8 mouse cellular contexts compared by ENCODE assay signal in genomic region chr12:87198792-87199191, GRCm38 (mm10). TPM values are rescaled to one million over a fixed set of nuclear protein-coding genes. Genes with fewer than 3 reads are reported as not detected.
DNase-seq lines count a peak whose midpoint lies in the region; ATAC-seq and TF ChIP-seq lines count a peak whose summit lies in the region.

No protein-coding gene starts in this region.

- H3K27me3 ChIP-seq in kidney, postnatal 0 days (ENCODE audit: insufficient read depth, low read length), result no peaks in the 10 kb centered on the region
- H3K27me3 ChIP-seq in embryonic facial prominence, embryonic 11.5 days (ENCODE audit: control insufficient read depth, insufficient read depth, low read length), result no peaks in the 10 kb centered on the region
- H3K27me3 ChIP-seq in hindbrain, embryonic 15.5 days, result no peaks in the 10 kb centered on the region
- no peaks in the 10 kb centered on the region for H3K27me3 ChIP-seq in midbrain, embryonic 16.5 days (ENCODE audit: control insufficient read depth, insufficient read depth, low read depth, low read length)

- no peak overlapping the region for H3K27ac ChIP-seq in kidney, postnatal 0 days
- no peak overlapping the region for H3K27ac ChIP-seq in embryonic facial prominence, embryonic 11.5 days (replicated peaks; ENCODE audit: low read depth, low read length)
- H3K27ac ChIP-seq in hindbrain, embryonic 15.5 days (replicated peaks), result no peak overlapping the region
- no peak overlapping the region for H3K27ac ChIP-seq in midbrain, embryonic 16.5 days (ENCODE audit: low read length)

- no peak overlapping the region for H3K9ac ChIP-seq in kidney, postnatal 0 days (ENCODE audit: low read depth, low read length)
- peak overlapping the region; percentile 84; the same call in 1 of the 2 replicates for H3K9ac ChIP-seq in embryonic facial prominence, embryonic 11.5 days (replicated peaks; ENCODE audit: low read length)
- peak overlapping the region; percentile 99; the same call in 1 of the 2 replicates for H3K9ac ChIP-seq in hindbrain, embryonic 15.5 days
- peak overlapping the region; percentile 92; the same call in 1 of the 2 replicates for H3K9ac ChIP-seq in midbrain, embryonic 16.5 days (ENCODE audit: low read depth, low read length)

- H3K36me3 ChIP-seq in kidney, postnatal 0 days (ENCODE audit: insufficient read depth, low read length), result no peaks in the 10 kb centered on the region
- no peaks in the 10 kb centered on the region for H3K36me3 ChIP-seq in embryonic facial prominence, embryonic 11.5 days (replicated peaks; ENCODE audit: control insufficient read depth, insufficient read depth, low read depth, low read length)
- no peaks in the 10 kb centered on the region for H3K36me3 ChIP-seq in hindbrain, embryonic 15.5 days
- no peaks in the 10 kb centered on the region for H3K36me3 ChIP-seq in midbrain, embryonic 16.5 days (ENCODE audit: control insufficient read depth, insufficient read depth, low read length)

- H3K9me3 ChIP-seq in kidney, postnatal 0 days (replicated peaks; ENCODE audit: low read length), result no peaks in the 10 kb centered on the region
- no peaks in the 10 kb centered on the region for H3K9me3 ChIP-seq in embryonic facial prominence, embryonic 11.5 days (replicated peaks; ENCODE audit: control insufficient read depth, low read length)
- H3K9me3 ChIP-seq in hindbrain, embryonic 15.5 days, result no peaks in the 10 kb centered on the region
- no peaks in the 10 kb centered on the region for H3K9me3 ChIP-seq in midbrain, embryonic 16.5 days (replicated peaks; ENCODE audit: control insufficient read depth, low read length, poor library complexity, severe bottlenecking)

- H3K4me3 ChIP-seq in kidney, postnatal 0 days (replicated peaks; ENCODE audit: low read depth, low read length), result peak overlapping the region; percentile 88; the same call in 1 of the 2 replicates
- H3K4me3 ChIP-seq in embryonic facial prominence, embryonic 11.5 days (ENCODE audit: low read depth, low read length), result peak overlapping the region; percentile 76
- H3K4me3 ChIP-seq in hindbrain, embryonic 15.5 days, result peak overlapping the region; percentile 93
- peak overlapping the region; percentile 72 for H3K4me3 ChIP-seq in midbrain, embryonic 16.5 days (ENCODE audit: low read depth, low read length)

- no peak for DNase-seq in kidney, postnatal 0 days (ENCODE audit: low spot score)
- DNase-seq in kidney, postnatal 4 days, result no peak
- no peak for DNase-seq in embryonic facial prominence, embryonic 11.5 days (ENCODE audit: low spot score)
- DNase-seq in left cerebral cortex, postnatal 36 days (ENCODE audit: low spot score in 2 of 2), result no peak
- DNase-seq in adrenal gland, postnatal 10 days, result no peak
- DNase-seq in cerebellum, adult 11 months, result no peak

- intact Hi-C loops in left cerebral cortex, postnatal 36 days (cut with DNase I), result no loop called here

- ATAC-seq in kidney, postnatal 0 days (replicated peaks; ENCODE audit: low FRiP score, low read depth), result no peak
- ATAC-seq in embryonic facial prominence, embryonic 11.5 days (replicated peaks; ENCODE audit: insufficient number of reproducible peaks, low FRiP score, low TSS enrichment, low read depth), result no peak
- no peak for ATAC-seq in hindbrain, embryonic 15.5 days (ENCODE audit: low FRiP score, low read depth)
- ATAC-seq in midbrain, embryonic 16.5 days, result no peak

- 45% methylated on average over 6 of the region's 6 CpGs for WGBS in kidney, postnatal 0 days
- 50% methylated on average over 6 of the region's 6 CpGs for whole genome bisulfite sequencing in embryonic facial prominence, embryonic 11.5 days
- WGBS in hindbrain, embryonic 15.5 days, result 50% methylated on average over 6 of the region's 6 CpGs
- WGBS in midbrain, embryonic 16.5 days, result 43% methylated on average over 6 of the region's 6 CpGs

- peak overlapping the region; percentile 81 for H3K4me2 ChIP-seq in kidney, postnatal 0 days (ENCODE audit: low read length)
- H3K4me2 ChIP-seq in embryonic facial prominence, embryonic 11.5 days (ENCODE audit: low read depth, low read length), result peak overlapping the region; percentile 91
- H3K4me2 ChIP-seq in hindbrain, embryonic 15.5 days, result peak overlapping the region; percentile 77
- H3K4me2 ChIP-seq in midbrain, embryonic 16.5 days (ENCODE audit: low read length), result peak overlapping the region; percentile 70

- TF ChIP-seq CTCF in kidney, postnatal 0 days (IDR thresholded peaks at IDR 0.05; ENCODE audit: low read depth), result no peak

- no peaks in the 10 kb centered on the region for H3K4me1 ChIP-seq in kidney, postnatal 0 days (replicated peaks; ENCODE audit: insufficient read depth, low read length)
- H3K4me1 ChIP-seq in embryonic facial prominence, embryonic 11.5 days (ENCODE audit: control insufficient read depth, insufficient read depth, low read length), result no peaks in the 10 kb centered on the region
- H3K4me1 ChIP-seq in hindbrain, embryonic 15.5 days (replicated peaks), result peaks cover 16% of the 10 kb centered on the region
- H3K4me1 ChIP-seq in midbrain, embryonic 16.5 days (ENCODE audit: control insufficient read depth, insufficient read depth, low read length), result peaks cover 13% of the 10 kb centered on the region

RNA-seq across cellular contexts. Expression of gene Samd15, which starts 0.7 kb away (rescaled TPM):
- polyA plus RNA-seq in kidney, postnatal 0 days (2015; fragmentation: Nextera tagmentation; extraction: Ambion mirVana), result 1.3 and 1.4 TPM in 2 replicates
- 0.81 and 1.4 TPM in 2 replicates for polyA plus RNA-seq in embryonic facial prominence, embryonic 11.5 days (2014; fragmentation: Nextera tagmentation; extraction: Ambion mirVana)
- 2.0 and 2.4 TPM in 2 replicates for polyA plus RNA-seq in hindbrain, embryonic 15.5 days (2015; fragmentation: Nextera tagmentation; extraction: Ambion mirVana)
- 2.2 and 2.6 TPM in 2 replicates for polyA plus RNA-seq in midbrain, embryonic 16.5 days (2015; fragmentation: Nextera tagmentation; extraction: Ambion mirVana)
- total RNA-seq in left cerebral cortex, postnatal 36 days (2021), result 1 to 10 TPM; 4.1 to 4.8 TPM
- total RNA-seq in adrenal gland, postnatal 10 days (2021), result 1 to 10 TPM; 1.1 to 1.8 TPM

RNA-seq across cellular contexts. Expression of gene Tmed8, which starts 1.5 kb away (rescaled TPM):
- polyA plus RNA-seq in kidney, postnatal 0 days (2015; fragmentation: Nextera tagmentation; extraction: Ambion mirVana), result 1.7 and 1.8 TPM in 2 replicates
- 2.8 and 2.9 TPM in 2 replicates for polyA plus RNA-seq in embryonic facial prominence, embryonic 11.5 days (2014; fragmentation: Nextera tagmentation; extraction: Ambion mirVana)
- polyA plus RNA-seq in hindbrain, embryonic 15.5 days (2015; fragmentation: Nextera tagmentation; extraction: Ambion mirVana), result 5.2 and 5.7 TPM in 2 replicates
- 5.2 and 6.0 TPM in 2 replicates for polyA plus RNA-seq in midbrain, embryonic 16.5 days (2015; fragmentation: Nextera tagmentation; extraction: Ambion mirVana)
- 10 to 100 TPM; 28.0 to 29.1 TPM for total RNA-seq in left cerebral cortex, postnatal 36 days (2021)
- total RNA-seq in adrenal gland, postnatal 10 days (2021), result 10 to 100 TPM; 17.5 to 19.3 TPM

RNA-seq across cellular contexts. Expression of gene Noxred1, which starts 39.7 kb away (rescaled TPM):
- polyA plus RNA-seq in kidney, postnatal 0 days (2015; fragmentation: Nextera tagmentation; extraction: Ambion mirVana), result 0.17 TPM in 1 of 2 replicates, not detected in the other
- polyA plus RNA-seq in embryonic facial prominence, embryonic 11.5 days (2014; fragmentation: Nextera tagmentation; extraction: Ambion mirVana), result 0.67 and 0.72 TPM in 2 replicates
- 1.1 and 1.2 TPM in 2 replicates for polyA plus RNA-seq in hindbrain, embryonic 15.5 days (2015; fragmentation: Nextera tagmentation; extraction: Ambion mirVana)
- polyA plus RNA-seq in midbrain, embryonic 16.5 days (2015; fragmentation: Nextera tagmentation; extraction: Ambion mirVana), result 0.65 and 1.9 TPM in 2 replicates
- 1 to 10 TPM in 1 of 2 experiments, under 1 TPM in 1; 0.84 to 1.8 TPM for total RNA-seq in left cerebral cortex, postnatal 36 days (2021)
- under 1 TPM; 0.42 to 0.55 TPM for total RNA-seq in adrenal gland, postnatal 10 days (2021)

RNA-seq across cellular contexts. Expression of gene Pomt2, which starts 51.0 kb away (rescaled TPM):
- polyA plus RNA-seq in kidney, postnatal 0 days (2015; fragmentation: Nextera tagmentation; extraction: Ambion mirVana), result 14.6 TPM in 2 replicates
- 14.3 and 15.1 TPM in 2 replicates for polyA plus RNA-seq in embryonic facial prominence, embryonic 11.5 days (2014; fragmentation: Nextera tagmentation; extraction: Ambion mirVana)
- polyA plus RNA-seq in hindbrain, embryonic 15.5 days (2015; fragmentation: Nextera tagmentation; extraction: Ambion mirVana), result 14.7 and 14.8 TPM in 2 replicates
- polyA plus RNA-seq in midbrain, embryonic 16.5 days (2015; fragmentation: Nextera tagmentation; extraction: Ambion mirVana), result 15.6 and 16.1 TPM in 2 replicates
- total RNA-seq in left cerebral cortex, postnatal 36 days (2021), result 10 to 100 TPM; 16.2 to 18.8 TPM
- 10 to 100 TPM; 11.5 to 14.1 TPM for total RNA-seq in adrenal gland, postnatal 10 days (2021)

RNA-seq across cellular contexts. Expression of gene Gstz1, which starts 51.8 kb away (rescaled TPM):
- 89.7 and 91.3 TPM in 2 replicates for polyA plus RNA-seq in kidney, postnatal 0 days (2015; fragmentation: Nextera tagmentation; extraction: Ambion mirVana)
- 32.0 and 36.9 TPM in 2 replicates for polyA plus RNA-seq in embryonic facial prominence, embryonic 11.5 days (2014; fragmentation: Nextera tagmentation; extraction: Ambion mirVana)
- 29.3 and 30.0 TPM in 2 replicates for polyA plus RNA-seq in hindbrain, embryonic 15.5 days (2015; fragmentation: Nextera tagmentation; extraction: Ambion mirVana)
- 25.1 and 31.5 TPM in 2 replicates for polyA plus RNA-seq in midbrain, embryonic 16.5 days (2015; fragmentation: Nextera tagmentation; extraction: Ambion mirVana)
- 10 to 100 TPM; 47.8 to 49.5 TPM for total RNA-seq in left cerebral cortex, postnatal 36 days (2021)
- total RNA-seq in adrenal gland, postnatal 10 days (2021), result 100 to 1,000 TPM; 104 to 140 TPM
